Mouse (Mus musculus) spleen, postnatal 4 days (tissue): ENCODE results near the gene 4933406M09Rik.
A peak's percentile ranks its signal among the peaks of the same experiment; 100 is the strongest.

ENCODE experiments used
- DNase-seq, 2 experiments: peaks; one replicate each; pipeline ENCODE4 v3.0.0; 2022; ENCODE audit warnings: low spot score in 2 of 2

The 4933406M09Rik gene

DNA sequence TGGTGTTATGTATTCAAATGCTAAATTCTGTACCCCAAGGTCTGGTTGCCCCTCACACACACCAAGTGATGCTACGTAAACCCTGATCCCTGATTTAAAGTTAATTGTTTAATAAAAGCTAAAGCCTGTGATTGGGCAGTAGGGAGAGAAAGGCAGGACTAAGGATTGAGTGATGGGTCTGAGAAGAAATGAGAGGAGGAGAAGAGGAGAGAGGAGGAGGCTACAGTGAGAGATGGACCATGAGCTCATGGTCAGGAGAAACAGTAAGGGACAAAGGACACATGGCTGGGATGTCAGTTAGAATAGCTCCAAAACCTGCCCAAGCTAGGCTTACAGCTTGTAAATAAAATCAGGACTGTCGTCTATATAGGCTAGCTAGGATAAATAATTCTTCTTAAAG, 4.7 kb upstream of the 4933406M09Rik start:
- no peak for DNase-seq

DNA sequence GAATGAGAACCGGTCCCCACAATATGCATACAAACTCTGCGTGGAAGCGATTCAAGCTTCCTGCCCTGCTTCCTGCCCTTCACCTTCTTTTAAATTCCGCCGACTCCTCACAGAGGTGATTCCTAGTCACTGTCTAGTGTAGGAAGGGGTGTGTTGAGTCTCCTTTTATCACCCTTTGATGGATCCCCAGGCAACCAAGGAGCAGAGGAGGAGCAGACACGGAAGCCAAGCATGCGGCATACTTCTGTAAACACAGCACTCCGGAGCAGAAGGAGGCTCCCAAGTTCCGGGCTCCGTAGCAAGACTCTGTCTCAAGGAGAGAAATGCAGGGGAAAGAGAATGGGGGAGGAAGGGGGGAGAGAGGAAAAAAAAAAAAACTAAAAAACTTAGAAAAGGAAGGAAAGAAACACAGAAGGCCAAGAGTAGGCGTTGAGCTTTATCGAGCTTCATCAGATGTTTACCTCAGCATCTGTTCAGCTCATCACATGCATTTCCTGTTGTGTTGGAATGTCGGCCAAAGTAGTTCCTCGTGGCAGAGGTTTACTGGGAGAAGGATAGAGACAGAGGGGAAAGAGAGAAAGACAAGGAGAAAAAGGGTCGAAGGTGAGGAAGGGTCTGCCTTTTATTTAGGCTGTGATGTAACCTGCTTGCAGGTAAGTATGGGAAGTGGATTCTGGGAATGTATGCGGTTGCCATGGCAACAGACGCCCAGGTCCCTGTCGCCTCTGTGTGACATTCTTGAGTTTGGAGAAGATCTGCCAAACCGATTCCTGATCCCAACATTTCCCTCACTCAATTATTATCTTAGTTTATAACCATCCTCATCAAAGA, 3.7 kb upstream of the 4933406M09Rik start:
- no peak for DNase-seq

DNA sequence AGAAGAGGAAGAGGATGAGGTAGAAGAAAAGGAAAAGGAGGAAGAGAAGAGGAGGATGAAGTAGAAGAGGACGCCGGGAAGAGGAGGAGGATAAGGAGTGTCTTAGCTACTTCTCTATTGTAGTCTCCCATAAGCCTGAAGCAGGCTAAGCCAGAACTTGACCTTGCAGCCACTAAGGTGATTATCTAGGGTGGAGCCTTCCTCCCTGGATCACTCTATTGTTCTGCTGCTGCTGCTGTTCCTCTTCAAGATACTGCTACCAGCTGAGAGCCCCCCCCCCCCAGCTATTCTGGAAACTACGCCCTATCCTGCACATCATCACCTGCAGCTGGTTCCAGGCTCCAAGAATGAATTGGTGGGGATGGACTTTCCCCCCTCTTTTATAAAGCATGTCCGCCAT, 1.2 kb upstream of the 4933406M09Rik start:
- no peak for DNase-seq

DNA sequence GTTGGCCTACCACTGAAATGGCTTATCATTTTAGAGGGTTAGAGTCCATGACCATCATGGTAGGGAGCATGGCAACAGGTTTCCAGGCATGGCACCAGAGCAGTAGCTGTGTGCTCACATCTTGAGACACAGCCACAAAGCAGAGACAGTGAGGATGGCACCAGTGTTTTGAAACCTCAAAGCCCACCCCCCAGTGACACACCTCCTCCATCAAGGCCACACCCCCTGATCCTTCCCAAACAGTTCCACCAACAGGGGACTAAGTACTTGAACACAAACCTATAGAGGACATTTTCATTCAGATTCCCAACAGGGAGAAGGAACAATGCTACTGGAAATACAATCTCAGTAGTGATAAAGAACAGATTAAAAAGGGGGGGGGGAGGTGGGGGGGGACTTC, 564 bp upstream of the 4933406M09Rik start:
- DNase-seq, result no peak

DNA sequence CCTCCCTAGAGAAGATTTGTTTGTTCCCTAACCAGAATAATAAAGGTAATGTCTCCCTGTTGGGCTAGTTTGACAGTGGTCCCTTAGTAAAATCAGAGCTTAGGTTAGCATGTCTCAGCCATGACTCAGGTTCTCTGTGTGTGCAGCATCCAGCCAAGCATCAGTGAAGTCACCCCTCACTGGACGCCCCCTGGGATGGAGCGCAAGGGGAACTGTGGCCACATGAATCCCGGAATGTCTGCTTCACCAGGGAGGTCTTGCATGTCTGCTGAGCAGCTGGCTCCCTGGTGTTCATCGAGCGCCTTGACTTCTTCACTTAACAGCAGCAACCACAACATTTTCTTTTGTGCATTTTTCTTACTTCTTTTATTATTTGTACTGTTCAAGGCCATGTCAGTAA, 8.1 kb downstream of the 4933406M09Rik start:
- DNase-seq, result no peak

DNA sequence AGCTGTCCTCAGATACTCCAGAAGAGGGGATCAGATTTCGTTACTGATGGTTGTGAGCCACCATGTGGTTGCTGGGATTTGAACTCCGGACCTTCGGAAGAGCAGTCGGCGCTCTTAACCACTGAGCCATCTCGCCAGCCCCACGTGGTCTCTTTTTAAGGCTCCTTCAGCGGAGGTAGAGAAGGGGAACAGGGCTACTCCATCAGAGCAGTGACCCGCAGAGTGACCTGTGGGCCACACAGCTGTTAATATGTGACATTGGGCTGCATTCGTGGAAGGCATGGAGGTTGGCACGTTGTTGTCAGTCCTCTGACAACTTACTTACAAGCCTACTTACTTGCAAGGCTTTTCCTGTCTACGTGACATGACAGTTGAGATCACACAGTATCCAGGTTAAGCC, 12.5 kb downstream of the 4933406M09Rik start:
- DNase-seq, result no peak

DNA sequence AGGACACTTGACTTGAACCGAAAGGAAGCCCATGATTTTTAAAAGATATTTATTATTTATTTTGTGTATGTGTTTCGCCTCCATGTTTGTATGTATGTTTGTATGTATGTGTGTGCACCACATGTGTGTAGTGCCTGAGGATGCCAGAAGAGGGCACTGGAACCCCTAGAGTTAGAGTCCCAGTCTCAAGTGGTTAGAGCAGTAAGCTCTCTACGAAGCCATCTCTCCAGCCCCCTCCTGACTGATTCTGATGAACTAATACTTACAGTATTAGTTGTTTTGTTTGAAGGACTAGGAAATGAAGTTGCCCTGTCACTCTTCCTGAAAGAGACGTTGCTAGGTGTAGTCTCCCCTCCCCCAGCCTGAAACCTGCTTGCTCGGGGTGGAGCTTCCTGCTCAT, 14.0 kb downstream of the 4933406M09Rik start:
- DNase-seq, result no peak

DNA sequence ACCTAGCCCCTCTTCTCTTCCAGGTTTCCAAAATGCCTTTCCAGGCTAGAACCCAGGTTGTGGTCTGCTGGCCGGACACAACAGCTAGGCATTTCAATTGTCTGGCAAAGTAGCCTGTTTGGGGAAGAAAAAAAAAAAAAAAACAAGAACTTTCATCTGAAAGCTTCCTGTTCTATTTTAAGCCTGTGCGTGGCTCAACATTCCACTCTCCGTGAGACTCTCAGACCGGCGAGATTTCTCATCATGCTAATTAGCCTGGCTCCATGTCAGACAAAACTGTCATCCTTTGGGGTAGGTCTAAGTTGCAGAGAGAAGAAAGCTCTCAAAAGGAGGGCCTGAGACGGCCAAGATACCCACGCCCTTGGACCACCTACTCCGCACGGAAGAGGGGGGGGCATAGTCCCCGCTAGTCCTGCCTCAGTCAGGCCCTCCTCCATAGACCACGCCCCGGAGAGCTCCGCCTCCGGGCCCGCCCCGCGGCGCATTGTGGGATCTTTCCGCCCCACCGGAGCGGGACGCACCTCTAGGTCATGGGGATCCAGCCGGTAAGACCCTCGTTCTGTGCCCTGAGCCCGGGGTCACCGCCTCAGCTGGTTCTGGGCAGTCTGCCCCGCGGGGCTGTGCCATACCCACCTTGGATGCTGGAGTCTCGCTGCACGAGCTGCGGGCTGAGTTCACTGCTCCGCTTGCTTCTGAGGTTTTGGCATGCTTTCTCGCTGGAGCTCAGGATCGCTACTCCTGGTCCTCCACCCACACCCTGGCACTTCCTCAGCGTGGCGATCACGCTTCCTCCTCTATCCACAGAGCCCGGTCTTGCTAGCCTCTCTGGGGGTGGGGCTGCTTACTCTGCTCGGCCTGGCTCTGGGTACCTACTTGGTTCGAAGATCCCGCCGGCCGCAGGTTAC, 20.0 kb downstream of the 4933406M09Rik start, which contains the start of gene Cyb5r1:
Cyb5r1 (plus strand) TSS at position 51 of the 905 bp plus-strand sequence.
- DNase-seq, result peak; percentile 76 to 85

DNA sequence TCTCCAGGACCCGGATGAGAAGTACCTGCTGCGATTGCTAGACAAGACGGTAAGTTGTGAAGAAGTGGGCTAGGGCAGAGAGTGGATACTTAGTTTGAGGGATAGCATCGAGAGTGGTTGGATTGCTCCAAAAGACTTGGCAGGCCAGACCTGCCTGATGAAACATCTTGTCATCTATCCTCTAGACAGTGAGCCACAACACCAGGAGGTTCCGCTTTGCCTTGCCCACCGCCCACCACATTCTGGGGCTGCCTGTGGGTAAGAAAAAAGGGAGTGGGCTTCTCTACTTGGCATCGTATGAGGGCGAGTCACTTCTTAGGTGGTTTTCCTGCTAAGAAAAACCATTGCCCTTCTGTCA, 20.7 kb downstream of the 4933406M09Rik start:
- no peak for DNase-seq

DNA sequence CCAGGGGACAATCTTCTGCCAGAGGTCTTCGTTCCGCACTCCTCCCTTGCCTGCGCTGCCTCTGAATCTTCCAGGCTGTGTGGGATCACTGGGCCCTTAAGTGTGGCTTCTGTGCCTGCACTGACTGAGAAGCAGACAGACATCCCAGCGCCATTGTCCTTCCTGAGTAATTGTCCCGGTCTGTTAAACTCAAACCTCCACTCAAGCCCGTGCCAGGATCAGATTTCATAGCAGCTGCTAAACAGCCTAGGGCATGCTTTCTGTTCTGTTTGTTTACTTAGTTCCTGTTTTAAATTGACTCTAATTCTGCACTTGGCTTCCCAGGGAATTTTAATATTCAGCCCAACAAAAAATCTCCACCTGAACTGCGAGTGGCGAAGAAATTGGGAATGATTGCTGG, 22.3 kb downstream of the 4933406M09Rik start:
- no peak for DNase-seq

DNA sequence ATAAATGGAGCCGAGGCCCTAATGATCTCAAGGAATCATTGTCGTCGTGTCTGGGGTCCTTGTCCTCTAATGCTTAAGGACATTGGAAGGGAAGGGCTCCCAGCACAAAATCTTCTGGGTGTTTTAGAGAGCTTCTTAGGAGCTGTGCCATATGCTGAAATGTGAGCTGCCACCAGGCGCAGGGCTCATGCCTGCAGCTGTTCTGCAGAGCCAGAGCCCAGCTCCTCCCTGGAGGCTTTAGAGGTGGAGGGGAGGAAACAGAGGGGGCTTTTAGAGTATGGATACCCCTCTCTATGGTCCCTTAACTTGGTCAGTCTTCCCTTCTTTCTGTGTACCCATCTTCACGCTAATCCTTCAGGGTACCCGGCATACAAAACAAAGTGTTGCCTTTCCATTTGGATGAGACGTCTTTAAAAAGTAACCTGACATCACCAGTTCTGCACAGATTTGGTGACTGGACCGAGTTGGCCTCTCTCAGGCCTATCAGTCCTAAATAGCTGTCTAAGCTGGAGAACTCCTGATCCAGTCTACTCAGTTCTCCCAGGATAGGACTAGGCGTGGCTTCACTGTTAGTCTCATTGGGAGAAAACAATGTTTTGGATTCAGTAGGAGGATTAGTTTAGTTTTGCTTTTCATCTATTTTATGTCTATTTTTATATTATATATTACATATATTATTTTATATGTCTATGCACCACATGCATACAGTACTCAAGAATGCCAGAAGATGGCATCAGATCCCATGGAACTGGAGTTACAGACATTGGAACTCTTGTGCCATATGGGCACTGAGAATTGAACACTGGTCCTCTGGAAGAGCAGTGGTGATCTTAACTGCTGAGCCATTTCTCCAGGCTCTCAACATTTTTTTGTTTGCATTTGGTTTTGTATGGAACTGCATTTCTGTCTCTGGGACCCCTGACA, 26.2 kb downstream of the 4933406M09Rik start:
- DNase-seq, result no peak

DNA sequence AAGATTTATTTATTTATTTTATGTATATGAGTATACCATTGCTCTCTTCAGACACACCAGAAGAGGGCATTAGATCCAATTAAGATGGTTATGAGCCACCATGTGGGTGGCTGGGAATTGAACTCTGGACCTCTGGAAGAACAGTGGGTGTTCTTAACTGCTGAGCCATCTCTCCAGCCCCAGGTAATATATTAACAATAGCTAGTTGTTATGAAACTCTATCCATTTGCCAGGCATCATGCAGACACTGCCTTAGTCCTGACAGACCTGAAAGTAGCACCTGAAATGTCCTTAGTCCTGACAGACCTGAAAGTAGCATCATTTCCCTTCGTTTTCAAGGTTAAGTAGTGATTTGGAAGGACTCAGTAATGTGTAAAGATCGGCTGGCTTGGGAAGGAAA, 28.3 kb downstream of the 4933406M09Rik start:
- DNase-seq, result no peak

DNA sequence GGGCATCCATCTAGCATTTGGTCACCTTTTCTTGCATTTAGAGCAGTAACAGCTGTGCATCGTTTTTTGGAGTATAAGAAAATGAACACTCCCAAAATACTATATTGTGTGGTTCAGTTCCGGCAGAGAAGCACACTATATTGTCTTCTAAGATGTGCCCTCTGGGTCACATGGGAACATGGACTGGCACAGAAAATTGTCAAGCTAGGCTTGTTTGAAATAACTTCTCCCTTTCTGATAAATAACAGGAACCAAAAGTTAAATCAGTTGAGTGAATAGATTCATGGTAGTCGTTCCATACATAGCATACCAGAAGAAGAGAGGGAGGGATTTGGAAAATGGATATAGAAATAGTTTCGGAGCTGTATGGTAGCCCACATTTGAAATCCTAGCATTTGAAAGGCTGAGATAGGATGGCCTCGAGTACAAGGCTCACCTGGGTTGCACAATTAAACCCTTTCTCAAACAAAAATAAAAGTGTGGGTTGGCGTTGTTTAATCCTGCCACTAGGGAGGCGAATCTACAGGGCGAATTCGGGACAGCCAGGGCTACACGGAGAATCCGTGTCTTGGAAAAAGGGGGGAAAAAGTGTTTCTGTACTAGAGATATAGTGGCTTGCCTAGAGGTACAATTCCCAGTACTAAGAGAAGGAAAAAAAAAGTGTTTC, 28.9 kb downstream of the 4933406M09Rik start:
- DNase-seq, result no peak

DNA sequence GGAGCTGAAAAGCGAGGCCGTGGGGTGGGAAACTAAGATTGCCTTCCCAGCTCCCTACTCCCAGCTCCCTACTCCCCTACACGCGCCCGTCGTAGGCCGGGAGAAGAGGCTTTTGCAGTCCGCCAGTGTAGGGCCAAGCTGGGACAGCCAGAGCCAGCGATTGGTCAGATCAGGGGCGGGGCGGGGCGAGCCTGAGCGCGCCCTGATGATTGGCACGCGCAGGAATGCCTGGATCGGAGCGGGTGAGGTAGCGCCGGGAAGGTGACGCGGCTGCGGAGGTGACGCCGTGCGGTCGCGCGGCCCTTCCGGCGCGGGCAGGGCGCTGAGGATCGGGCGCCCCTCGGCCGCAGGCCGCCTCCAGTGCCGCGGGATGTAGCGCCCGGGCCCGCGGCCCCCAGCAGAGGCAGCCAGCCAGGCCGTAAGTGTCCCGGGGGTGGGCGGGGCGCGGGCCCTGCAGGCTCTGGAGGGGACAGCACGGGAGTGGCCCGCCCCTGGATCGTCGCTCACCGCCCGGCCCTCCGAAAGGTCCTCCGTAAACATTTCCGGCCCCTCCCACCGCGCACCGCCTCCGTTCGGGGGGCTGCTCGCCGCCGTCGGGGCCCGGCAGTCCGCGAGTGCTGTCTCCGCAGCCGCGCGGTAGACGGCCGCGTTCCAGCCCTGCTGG, 29.6 kb downstream of the 4933406M09Rik start, which contains the start of gene Adipor1:
Adipor1 (plus strand) TSS at position 211 of the 664 bp plus-strand sequence.
- peak; percentile 97 for DNase-seq

DNA sequence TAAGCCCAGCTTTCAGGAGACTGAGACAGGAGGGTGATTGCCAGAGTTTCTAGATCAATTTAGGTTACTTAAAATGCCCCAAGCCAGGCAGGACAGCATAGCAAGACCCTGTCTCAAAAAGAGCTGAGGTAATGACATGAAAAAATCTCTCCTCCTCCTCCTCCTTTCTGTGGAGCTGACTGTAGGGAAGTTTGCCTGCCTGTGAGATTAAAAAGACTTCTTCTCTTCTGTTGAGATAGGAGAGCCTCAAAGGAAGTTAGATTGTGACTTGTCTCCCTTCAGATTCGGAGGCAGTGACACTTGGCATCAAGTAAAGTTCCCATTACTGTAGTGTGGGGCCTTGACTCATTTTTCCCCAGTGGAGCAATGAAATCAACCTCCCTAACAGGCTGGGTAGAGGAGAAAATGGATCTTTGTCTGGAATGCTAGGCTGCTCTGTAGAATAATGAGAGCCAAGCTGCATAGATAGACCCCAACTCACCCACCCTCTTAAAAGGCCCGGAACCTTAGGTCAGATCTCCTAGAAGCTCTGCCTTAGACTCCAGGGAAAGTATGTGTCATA, 32.8 kb downstream of the 4933406M09Rik start:
- DNase-seq, result no peak

DNA sequence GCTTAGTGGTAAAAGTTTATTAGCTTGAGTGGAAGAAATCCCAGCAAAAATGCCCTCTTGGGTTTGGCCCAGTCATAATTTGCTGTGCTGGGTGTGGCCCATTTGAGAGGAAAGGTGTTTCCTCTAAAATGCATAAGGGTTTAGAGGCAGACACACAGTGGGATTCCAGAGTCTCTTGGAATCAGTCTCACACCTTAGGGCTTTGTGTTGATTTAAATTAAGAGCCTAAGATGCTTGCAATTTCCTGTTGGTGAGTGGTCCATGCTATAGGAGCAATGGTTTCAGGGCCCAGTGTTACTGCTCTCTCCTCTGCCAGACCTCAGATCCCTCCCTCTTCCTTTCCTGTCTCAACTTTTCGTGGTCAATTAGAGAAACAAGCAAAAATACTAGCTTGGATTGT, 33.4 kb downstream of the 4933406M09Rik start:
- no peak for DNase-seq

DNA sequence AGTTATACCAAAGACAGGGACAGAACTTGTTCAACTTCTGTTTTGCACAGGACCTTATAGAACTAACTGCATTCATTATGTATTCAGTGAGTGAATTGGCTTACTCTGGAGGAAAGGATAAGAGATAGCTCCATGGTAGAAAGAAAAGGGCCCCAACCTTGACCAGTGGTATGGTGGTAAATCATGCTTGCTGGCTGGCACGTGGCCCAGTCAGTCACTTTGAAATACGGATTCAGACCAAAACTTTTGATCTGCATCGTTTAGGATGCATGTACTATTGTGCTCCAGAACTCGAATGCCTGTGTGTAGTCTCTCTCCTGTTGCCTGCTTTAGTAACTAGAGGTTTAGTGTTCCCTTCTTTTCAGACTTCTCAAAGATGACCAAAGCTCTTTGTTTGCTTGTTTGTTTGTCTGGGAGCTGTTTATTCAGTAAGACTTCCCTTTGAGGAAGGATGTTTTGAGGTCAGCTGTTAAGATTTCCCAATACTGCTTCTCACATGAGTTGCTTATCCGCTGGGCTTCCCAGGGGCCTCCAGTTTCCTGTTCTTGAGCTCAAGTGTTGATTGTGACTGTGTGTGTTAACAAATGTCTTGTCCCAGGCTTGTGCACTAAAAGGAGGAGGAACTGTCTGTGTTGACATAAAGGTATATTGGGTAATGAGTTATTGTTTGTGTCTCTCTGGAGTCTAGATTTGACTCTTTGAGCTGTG, 34.2 kb downstream of the 4933406M09Rik start:
- no peak for DNase-seq

DNA sequence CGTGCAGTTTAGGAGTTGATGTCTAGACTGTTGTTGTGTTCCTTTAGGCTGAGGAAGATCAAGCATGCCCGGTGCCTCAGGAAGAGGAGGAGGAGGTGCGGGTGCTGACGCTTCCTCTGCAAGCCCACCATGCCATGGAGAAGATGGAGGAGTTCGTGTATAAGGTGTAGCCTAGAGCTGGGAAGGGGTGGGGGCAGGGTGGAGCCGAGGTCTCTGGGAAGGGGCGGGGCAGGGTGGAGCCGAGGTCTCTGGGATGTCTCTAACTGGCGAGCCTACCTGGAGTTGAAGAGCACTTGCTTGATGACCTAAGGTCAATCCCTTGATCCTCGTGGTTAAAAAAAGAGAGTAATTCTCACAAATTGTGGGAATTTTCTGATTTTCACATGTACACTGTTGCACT, 38.2 kb downstream of the 4933406M09Rik start:
- peak in 1 of 2 experiments; percentile 59 for DNase-seq

DNA sequence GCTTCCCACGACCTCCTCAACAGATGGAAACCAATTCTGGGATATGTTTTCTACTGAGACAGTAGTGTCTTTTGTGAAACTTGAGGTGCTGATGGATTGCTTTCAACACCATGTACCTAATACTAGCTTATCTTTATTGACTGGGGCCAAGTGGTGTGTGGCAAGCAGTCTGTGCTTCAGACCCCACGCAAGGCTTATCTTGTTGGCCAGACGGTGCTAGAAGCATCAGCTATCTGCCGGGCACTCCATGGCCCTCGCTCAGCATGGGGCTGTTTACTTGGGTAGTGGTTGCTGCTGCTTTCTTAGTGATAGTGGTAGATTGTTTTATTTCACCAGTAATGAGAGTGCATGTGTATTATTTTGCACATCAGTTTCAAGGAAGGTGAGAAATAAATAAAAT, 40.5 kb downstream of the 4933406M09Rik start:
- peak; percentile 83 to 84 for DNase-seq

DNA sequence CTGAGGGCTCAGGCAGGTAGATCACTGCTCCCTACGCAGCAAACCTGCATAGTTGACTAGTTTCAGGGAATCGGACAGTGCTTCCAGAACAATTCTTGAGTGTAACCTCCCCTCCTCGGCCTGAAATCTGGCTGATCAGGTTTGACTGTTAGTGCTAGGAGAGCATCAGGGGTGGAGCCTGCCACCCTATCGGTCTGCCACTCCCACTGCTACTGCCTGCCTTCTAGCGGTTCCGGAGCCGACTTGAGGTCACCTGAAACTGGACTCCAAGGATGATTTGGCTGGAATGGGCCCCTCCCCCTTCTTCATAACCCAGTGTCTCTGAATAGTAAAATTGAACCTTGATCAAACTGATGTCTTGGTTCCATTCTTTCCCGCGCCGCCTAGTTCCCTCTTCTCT, 47.3 kb downstream of the 4933406M09Rik start:
- no peak for DNase-seq
